Mouse (Mus musculus) right cerebral cortex, adult 18-20 months (tissue): Measurements from ENCODE around the gene Spon1.

ENCODE experiments used
- DNase-seq: peaks from one replicate; pipeline ENCODE4 v3.0.0; 2022; ENCODE audit warnings: mixed read lengths

The Spon1 gene

GRCm38 (mm10) chr7:113909161-113909825 lies 143.5 kb downstream of the Spon1 start:
- peak; percentile 8 for DNase-seq

DNA sequence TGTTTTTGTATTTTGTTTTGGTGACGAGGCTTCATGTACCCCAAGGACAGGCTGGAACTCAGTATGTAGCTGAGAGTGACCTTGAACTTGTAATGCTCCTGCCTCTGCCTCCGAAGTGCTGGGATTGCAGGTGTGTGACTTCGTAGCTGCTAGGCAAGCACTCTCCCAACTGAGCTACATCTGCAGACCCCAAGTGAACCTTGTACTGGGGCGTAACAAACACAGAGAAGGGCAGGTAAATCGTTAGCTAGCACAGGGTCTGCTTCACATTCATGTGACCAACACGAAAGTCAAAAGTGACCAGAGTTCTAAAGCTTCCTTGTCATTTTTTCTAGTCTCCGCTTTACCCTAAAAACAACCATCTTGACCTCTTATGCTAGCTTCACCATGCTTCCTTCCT lies 145.1 kb downstream of the Spon1 start:
- no peak for DNase-seq

- peak; percentile 31 for DNase-seq
These were observed 150.1 kb downstream of the Spon1 start for GRCm38 (mm10) chr7:113915936-113916335.

DNA sequence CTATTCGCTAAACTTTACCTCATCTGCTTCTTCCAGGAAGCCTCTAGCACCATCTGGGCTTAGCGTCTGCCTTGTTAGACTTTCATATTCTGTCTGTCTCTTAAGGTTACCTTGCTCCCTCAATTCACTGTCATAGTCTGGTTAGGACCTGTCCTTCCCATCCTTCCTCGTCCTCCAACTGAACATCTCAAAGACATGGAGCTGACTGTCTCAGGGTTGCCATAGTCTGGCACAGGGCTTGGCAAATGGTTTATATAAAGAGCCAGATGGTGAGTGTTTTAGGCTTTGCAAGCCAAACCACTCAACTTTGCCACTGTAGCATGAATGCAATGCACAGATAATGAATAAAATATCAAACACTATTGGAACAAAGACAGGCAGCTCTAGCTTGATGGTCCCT lies 153.1 kb downstream of the Spon1 start:
- peak; percentile 4 for DNase-seq

- DNase-seq = no peak
These were observed 153.7 kb downstream of the Spon1 start for GRCm38 (mm10) chr7:113919505-113919904.

DNA sequence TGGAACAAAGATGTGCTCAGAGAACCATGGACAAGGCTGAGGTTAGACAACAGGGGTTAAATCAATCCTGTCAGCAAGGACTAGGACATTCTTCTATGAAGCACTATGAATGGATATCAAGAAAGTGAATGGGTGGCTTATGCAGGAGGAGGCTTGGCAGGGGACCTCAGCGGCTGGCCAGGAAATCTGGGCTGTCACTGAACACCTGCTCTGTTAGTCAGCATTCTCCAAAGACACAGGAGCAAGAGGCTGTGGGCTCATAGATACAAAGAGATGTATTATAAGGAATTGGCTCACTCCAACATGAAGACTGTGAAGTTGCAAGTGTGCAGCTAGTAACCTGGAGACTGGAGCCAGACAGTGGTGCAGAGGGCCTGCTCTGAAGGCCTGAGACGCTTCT lies 154.3 kb downstream of the Spon1 start:
- peak; percentile 39 for DNase-seq

DNA sequence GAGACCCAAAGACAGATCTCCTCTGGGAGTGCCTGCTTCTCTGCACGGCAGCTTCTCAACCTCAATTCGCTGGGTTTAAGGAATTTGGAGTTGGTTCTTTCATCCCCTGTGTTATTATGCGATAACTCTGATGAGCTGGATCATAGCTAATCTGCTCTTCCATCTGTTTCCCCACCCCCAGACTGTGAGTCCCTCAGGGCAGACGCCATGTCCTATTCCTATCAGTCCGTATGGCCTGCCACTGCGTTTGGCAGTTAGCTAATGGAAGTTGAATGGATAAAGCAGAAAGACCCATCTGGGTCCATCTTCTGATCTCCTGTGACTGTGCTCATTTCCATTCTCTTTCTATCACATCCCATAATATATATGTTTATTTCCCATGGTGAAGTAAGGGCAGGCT lies 158.8 kb downstream of the Spon1 start:
- no peak for DNase-seq

DNA sequence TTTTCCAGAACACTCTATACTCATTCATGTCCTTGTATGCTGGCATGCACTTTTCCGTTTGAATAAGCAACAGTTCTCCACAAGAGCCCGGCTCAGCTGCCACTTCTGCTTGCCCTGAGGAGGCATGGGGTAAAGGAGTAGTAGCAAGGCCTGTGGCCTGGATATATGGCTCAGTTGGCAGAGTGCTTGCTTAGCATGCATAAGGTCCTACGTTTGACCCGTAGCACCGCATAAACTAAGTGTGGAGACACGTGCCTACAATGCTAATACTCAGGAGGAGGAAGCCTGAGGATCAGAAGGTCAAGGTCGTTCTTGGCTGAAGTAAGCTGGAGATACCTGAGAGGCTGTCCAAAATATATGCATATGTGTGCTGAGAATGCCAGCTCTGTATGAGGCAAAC lies 185.1 kb downstream of the Spon1 start:
- no peak for DNase-seq

DNA sequence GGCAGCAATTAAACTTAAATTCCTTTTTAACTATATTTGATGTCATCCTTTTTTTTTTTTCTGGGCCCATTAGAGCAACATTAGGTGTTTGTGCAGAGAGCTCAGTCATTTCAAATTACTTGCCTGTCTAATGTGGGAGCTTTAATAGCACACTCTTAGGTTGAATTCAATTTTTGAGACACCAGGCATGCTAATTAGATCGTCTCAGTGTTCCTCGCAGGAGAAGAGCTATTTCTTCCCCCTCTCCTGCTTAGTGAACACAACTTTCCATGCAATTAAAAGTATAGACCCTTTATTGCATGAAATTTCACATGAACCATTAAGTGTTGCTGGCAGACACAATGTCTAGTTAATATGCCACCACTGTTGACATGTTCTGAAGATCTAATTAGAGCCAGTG lies 189.6 kb downstream of the Spon1 start:
- DNase-seq = no peak

DNA sequence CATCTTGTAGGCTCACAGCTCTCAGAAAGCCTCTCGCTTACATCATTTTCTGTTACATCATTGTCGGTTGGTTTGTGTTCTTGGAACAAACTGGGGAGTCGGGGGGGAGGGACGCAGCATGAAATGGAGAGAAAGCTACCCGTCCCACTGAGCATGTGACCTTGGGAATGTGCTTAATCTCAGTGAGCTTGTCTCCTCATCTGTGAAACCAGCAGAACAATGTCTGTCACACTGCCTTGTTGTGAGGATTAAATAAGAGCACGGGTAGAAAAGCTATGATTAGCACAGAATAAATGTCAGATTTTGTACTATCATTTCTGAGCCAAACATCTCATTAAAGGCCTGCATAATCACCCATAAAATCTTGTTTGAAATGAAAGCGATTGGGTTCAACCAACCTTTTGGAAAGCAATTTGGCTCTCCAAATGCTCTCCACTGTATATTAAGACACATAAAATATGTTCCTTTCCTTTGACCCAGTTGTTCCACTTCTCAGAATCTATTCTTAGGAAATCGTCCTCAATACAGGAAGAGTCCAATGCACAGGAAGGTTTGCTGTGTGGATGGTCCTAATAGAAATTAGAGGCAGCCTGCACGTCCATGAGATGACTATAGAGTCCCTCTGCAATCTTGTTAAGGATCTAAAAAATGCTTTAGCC lies 195.2 kb downstream of the Spon1 start:
- DNase-seq = no peak

- peak; percentile 41 for DNase-seq
These were observed 195.7 kb downstream of the Spon1 start for GRCm38 (mm10) chr7:113961500-113961895.

DNA sequence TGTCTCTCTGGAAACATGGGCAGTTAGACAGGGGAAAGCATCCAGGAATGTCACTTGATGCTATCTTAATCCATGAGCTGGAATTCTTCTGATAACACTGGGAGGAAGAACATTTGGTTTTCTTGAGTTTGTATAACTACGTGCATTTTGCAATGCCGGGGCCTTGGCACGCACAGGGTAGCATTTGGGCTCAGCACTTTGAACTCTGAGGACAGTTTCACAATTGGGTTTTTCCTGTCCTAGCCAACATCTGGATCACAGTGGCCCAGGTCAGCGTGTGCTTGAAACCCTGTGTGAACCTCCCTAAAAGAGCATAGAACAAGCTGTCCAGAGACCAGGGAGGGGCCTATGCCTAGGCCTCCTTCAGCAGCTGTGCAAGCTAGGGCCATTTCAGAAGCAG lies 196.3 kb downstream of the Spon1 start:
- DNase-seq = no peak

GRCm38 (mm10) chr7:113963766-113964165 lies 198.0 kb downstream of the Spon1 start:
- DNase-seq = no peak

DNA sequence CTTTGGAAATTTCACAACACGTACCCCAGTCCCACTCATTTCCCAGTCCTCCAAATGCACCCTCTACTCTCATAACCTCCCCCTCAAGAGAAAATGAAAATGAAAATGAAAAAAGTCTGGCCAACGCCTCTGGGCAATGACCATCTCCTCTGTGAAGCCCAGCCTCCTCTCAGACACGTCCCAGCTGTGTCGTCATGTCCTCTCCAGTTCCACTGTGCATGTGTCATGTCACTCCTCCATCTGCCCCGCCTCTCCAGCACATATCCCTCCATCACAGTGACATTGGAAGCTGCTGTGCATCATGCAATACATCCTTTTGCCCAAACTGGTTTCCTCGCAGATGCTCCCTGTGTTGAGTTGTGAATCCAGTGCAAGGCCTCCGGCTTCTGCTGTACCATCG lies 199.8 kb downstream of the Spon1 start:
- DNase-seq = no peak

DNA sequence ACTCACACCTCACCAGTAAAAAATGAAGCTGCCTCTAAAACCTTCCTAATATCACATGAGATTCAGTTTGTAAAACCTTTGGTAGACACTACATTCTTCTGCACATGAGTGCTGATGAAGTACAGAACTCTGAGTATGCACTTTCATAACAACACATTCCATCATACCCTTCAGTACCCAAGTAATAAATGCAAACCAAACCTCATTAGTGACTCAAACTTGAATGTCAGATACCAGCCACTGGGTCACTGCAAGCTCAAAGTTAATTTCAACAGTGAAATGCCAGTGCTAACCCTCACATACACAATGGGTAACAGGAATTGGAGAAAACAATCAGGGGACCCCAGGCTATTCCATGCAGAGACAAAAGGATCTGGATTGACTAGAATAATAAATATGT lies 203.4 kb downstream of the Spon1 start:
- no peak for DNase-seq

DNA sequence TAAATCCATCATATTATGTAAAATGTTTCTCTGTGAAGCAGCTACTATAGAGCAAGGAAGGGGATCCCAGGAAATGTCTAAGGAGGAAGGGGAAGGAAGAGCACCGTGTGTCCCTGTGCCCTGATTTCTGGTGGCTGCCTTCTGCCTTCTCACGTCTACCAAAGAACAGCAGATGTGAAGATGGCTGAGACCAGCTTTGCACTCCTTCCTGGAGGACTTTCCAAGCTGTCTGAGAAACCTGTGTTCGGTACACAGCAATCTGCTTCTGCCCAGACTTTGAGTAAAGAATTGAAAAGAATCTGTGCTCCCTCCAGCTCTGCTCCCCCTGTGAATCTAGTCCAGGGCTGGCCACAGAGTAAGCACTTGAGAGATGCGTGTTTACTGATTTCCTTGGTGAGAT lies 206.7 kb downstream of the Spon1 start:
- DNase-seq = no peak

- no peak for DNase-seq
These were observed 220.8 kb downstream of the Spon1 start for GRCm38 (mm10) chr7:113986406-113987134.

DNA sequence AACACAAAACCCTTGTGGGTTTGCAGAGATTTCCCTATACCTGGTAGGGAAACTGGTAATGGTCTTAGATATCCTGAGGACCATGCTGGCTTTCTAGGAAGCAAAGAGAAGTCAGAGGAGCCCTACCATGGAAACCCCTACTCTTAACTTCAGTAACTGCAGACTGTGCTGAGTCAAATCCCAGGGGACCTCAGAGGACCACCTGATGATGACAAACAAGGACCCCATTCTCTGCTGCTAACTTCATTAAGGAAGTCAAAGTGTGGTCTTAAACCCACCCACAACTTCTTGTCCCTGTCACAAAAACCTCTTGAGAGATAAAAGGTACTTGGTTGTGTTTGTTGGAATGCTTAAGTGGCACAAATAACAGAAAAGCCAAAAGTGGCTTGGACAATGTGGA lies 222.4 kb downstream of the Spon1 start:
- no peak for DNase-seq

DNA sequence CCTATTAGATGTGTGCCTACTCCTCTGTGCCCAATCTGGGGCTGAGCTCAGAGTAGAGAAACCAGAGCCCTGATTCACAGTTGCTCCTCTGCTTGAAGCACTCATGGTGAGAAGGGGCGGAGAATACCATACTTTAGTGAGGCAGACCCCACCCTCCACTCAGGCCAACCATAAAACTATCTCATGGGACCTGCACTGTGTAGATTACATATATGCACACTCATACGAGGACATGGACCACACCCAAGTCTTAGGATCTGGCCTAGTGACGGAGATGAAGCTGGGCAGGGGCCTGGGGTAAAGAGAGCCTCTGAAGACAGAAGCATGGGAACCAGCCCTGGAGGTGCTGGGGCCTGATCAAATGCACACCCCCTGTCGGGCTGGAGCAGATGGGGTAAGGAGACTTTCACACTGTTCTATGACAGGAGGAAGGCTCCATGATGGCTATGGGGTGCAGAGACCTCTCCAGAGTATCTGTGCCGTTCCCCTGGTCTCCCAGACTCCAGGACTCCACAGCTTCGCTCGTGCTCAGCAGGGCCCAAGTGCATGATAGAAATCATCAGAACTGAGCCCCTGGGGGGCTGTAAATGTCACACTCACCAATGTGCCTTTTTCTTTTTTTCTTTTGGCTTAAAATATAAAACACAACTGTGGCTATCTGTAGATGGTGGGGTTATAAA lies 232.0 kb downstream of the Spon1 start:
- DNase-seq = no peak

GRCm38 (mm10) chr7:114004171-114004570 lies 238.4 kb downstream of the Spon1 start:
- DNase-seq = no peak

GRCm38 (mm10) chr7:114005499-114005898 lies 239.7 kb downstream of the Spon1 start:
- no peak for DNase-seq

DNA sequence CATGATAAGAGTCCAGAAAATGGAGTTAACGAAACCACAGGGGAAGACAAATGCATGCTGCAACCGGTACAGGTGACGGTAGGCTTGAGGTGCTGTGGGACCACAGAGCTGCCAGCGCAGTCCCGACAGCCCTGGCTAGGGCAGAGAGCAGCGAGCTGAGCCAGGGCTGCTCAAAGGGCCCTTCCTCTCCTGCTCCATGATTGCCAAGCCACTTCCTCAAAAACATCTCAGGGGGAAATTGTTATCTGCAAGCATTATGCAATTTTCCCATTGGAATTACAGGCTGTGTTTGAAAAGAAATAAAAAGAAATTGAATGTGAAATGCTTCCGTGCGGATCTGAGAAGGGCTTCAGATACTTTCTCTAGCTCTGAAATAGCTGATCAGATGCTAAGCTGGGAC lies 240.7 kb downstream of the Spon1 start:
- no peak for DNase-seq

DNA sequence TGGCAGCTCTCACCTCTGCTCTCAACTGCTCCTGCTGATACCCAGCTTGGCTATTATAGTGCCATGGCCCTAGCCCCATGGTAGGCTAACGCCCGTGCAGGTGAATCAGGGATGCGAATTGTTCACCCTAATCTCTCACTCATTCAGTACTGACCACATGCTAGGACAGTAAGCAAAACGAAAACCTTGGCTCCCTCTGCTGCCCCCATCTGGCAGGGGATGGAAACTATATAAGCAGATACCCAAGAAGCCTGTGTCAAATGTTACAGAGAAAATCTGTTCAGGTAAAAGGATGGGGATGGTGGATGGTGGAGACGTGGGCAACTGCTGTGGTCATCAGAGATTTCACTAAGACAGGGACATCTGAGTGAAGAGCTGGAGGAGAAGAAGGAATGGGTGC lies 241.8 kb downstream of the Spon1 start:
- no peak for DNase-seq
